Mouse (Mus musculus) C2C12 (cell line): ENCODE results near the gene Gtf2ird2. TPM values are rescaled to one million over a fixed set of nuclear protein-coding genes. Genes with fewer than 3 reads are reported as not detected.

Experiments
- H3K27me3 ChIP-seq: one replicate; pipeline ENCODE4 v1.6.1; 2011; ENCODE audit not compliant: control insufficient read depth, insufficient read depth, insufficient read length
- H3K36me3 ChIP-seq: one replicate; pipeline ENCODE4 v1.6.1; 2011; ENCODE audit not compliant: control insufficient read depth, insufficient read depth
- H3K4me3 ChIP-seq: one replicate; pipeline ENCODE4 v1.5.1; 2011; ENCODE audit warnings: mild to moderate bottlenecking, control low read depth; ENCODE audit not compliant: poor library complexity, insufficient read depth, severe bottlenecking
- H3K79me2 ChIP-seq: one replicate; pipeline ENCODE4 v1.6.1; 2011; ENCODE audit not compliant: control insufficient read depth, insufficient read depth
- H3K79me3 ChIP-seq: one replicate; pipeline ENCODE4 v1.6.1; 2011; ENCODE audit warnings: low read depth, control low read depth
- H3ac ChIP-seq: one replicate; pipeline ENCODE3; 2011; ENCODE audit warnings: low read depth; ENCODE audit not compliant: control insufficient read depth, insufficient read length
- CEBPB ChIP-seq: IDR thresholded peaks from one replicate; pipeline ENCODE4 v1.6.1; 2011; ENCODE audit warnings: low read depth, mild to moderate bottlenecking, control low read depth, moderate library complexity
- CTCF ChIP-seq: IDR thresholded peaks from one replicate; pipeline ENCODE4 v1.5.1; 2011; ENCODE audit not compliant: control insufficient read depth, insufficient read depth, insufficient read length
- FOSL1 ChIP-seq: IDR thresholded peaks from one replicate; pipeline ENCODE4 v1.8.0; 2011; ENCODE audit warnings: mild to moderate bottlenecking, low read length; ENCODE audit not compliant: poor library complexity, insufficient read depth, severe bottlenecking
- MAX ChIP-seq: IDR thresholded peaks from one replicate; pipeline ENCODE4 v1.6.1; 2011; ENCODE audit warnings: mild to moderate bottlenecking, control low read depth
- MYOD1 ChIP-seq: IDR thresholded peaks from one replicate; pipeline ENCODE4 v1.6.1; 2011; ENCODE audit warnings: low read depth; ENCODE audit not compliant: control insufficient read depth, insufficient read length
- MYOG ChIP-seq: IDR thresholded peaks from one replicate; pipeline ENCODE4 v1.6.1; 2011; ENCODE audit not compliant: control insufficient read depth, insufficient read length; ENCODE audit errors: extremely low read depth
- USF1 ChIP-seq: IDR thresholded peaks from one replicate; pipeline ENCODE4 v1.6.1; 2011; ENCODE audit warnings: low read depth, mild to moderate bottlenecking, control low read depth, moderate library complexity
- polyA plus RNA-seq: library from polyadenylated mRNA; unstranded; fragments of >200 nt; fragmentation: generic; extraction: Trizol; gene quantifications from one replicate; pipeline ENCODE4 v1.2.1, GENCODE M21; 2012; ENCODE audit warnings: missing spikeins

Gene Gtf2ird2
- polyA plus RNA-seq, 1 experiment = 4.2 TPM

- Histone ChIP-seq H3K79me2 (no peaks in the 10 kb centered on the region), H3ac (no peak overlapping the region), H3K79me3 (no peaks in the 10 kb centered on the region), H3K4me3 (no peak overlapping the region), H3K36me3 (no peaks in the 10 kb centered on the region), H3K27me3 (no peaks in the 10 kb centered on the region)
- TF ChIP-seq MAX (no peak), MYOD1 (no peak), CTCF (no peak), FOSL1 (no peak), USF1 (no peak)
These were observed 30.4 kb downstream of the Gtf2ird2 start for GRCm38 (mm10) chr5:134214021-134214806.

GRCm38 (mm10) chr5:134217900-134218299, 34.1 kb downstream of the Gtf2ird2 start:
- Histone ChIP-seq H3K27me3 (no peaks in the 10 kb centered on the region), H3K79me3 (no peaks in the 10 kb centered on the region), H3K4me3 (no peak overlapping the region), H3ac (no peak overlapping the region), H3K79me2 (no peaks in the 10 kb centered on the region), H3K36me3 (no peaks in the 10 kb centered on the region)
- no peak for TF ChIP-seq USF1
- no peak for TF ChIP-seq FOSL1
- no peak for TF ChIP-seq MYOG
- TF ChIP-seq MYOD1 = no peak
- no peak for TF ChIP-seq MAX
- no peak for TF ChIP-seq CEBPB
- TF ChIP-seq CTCF = no peak

- no peaks in the 10 kb centered on the region for H3K79me3 ChIP-seq
- H3K27me3 ChIP-seq = no peaks in the 10 kb centered on the region
- no peak overlapping the region for H3ac ChIP-seq
- H3K4me3 ChIP-seq = no peak overlapping the region
- no peak for TF ChIP-seq MAX
- TF ChIP-seq CTCF = no peak
- TF ChIP-seq MYOD1 = no peak
- no peak for TF ChIP-seq USF1
- TF ChIP-seq FOSL1 = no peak
- no peak for TF ChIP-seq MYOG
- no peak for TF ChIP-seq CEBPB
- no peaks in the 10 kb centered on the region for H3K79me2 ChIP-seq
- H3K36me3 ChIP-seq = no peaks in the 10 kb centered on the region
These were observed 37.5 kb downstream of the Gtf2ird2 start for GRCm38 (mm10) chr5:134221278-134221677.

- no peaks in the 10 kb centered on the region for H3K79me3 ChIP-seq
- no peak overlapping the region for H3K4me3 ChIP-seq
- H3ac ChIP-seq = no peak overlapping the region
- H3K27me3 ChIP-seq = no peaks in the 10 kb centered on the region
- no peaks in the 10 kb centered on the region for H3K79me2 ChIP-seq
- H3K36me3 ChIP-seq = no peaks in the 10 kb centered on the region
- TF ChIP-seq FOSL1 (no peak), CTCF (no peak), USF1 (no peak), CEBPB (no peak), MYOD1 (no peak), MYOG (no peak), MAX (no peak)
These were observed 37.9 kb downstream of the Gtf2ird2 start for GRCm38 (mm10) chr5:134221708-134222150.

GRCm38 (mm10) chr5:134225110-134225901, 41.5 kb downstream of the Gtf2ird2 start:
- Histone ChIP-seq H3K79me2 (no peaks in the 10 kb centered on the region), H3ac (no peak overlapping the region), H3K79me3 (no peaks in the 10 kb centered on the region), H3K4me3 (no peak overlapping the region), H3K36me3 (no peaks in the 10 kb centered on the region), H3K27me3 (no peaks in the 10 kb centered on the region)
- TF ChIP-seq CEBPB (no peak), USF1 (no peak), MAX (no peak)

- TF ChIP-seq MAX (no peak), MYOG (no peak), USF1 (no peak), CTCF (no peak), FOSL1 (no peak), CEBPB (no peak)
- no peaks in the 10 kb centered on the region for H3K27me3 ChIP-seq
- no peak overlapping the region for H3K4me3 ChIP-seq
- H3K36me3 ChIP-seq = no peaks in the 10 kb centered on the region
- no peak overlapping the region for H3ac ChIP-seq
- no peaks in the 10 kb centered on the region for H3K79me2 ChIP-seq
- H3K79me3 ChIP-seq = no peaks in the 10 kb centered on the region
These were observed 43.1 kb downstream of the Gtf2ird2 start for GRCm38 (mm10) chr5:134226946-134227345.
